Mouse (Mus musculus): ENCODE results near the gene Pomp.
A peak's percentile ranks its signal among the peaks of the same experiment; 100 is the strongest.

The Pomp gene

GRCm38 (mm10) chr5:147860449-147861261 is at the start of gene Pomp:
Gene Pomp, plus strand, starts transcription at chr5:147860461.
- DNase-seq (ENCODE audit: low spot score): peak; percentile 89

DNA sequence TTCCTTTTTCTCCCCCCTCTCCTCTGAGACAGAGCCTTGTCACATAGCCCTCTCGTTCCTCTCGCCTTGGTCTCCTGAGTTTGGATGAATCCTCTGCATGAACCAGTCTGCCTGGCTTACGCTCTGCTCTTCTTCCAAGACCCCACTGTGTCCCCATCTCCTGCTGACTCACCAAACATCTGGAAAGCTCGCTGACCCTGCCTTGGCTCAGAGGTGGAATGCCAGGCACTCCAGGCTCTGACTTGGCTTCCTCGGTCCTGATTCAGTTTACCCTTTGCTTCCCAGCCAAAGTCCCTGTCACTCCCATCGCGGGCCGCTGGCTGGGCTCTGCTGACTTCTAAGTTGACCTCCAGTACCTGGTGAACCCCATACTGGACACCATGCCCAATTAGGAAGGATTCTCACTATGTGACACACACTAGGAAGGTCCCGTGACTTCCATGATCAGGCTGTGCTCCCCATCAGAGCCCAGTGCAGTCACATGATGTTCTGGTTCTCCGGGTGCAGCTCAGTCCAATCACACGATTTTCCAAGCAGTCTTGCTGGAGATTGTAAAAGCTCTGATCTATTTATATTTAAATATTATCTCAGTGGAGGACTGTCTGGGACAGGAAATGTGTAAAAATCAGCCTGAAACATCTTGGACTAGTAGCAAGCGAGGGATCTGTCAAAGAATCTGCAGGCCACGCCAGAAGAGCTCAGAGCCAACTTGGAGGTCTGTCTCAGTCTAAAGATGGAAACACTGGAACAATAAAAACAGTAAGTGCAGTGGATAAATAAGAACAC is 47.8 kb upstream of the Pomp start:
- no peak for DNase-seq (ENCODE audit: low spot score)

- DNase-seq (ENCODE audit: low spot score): no peak
Measured at GRCm38 (mm10) chr5:147814971-147815370, 45.3 kb upstream of the Pomp start.

DNA sequence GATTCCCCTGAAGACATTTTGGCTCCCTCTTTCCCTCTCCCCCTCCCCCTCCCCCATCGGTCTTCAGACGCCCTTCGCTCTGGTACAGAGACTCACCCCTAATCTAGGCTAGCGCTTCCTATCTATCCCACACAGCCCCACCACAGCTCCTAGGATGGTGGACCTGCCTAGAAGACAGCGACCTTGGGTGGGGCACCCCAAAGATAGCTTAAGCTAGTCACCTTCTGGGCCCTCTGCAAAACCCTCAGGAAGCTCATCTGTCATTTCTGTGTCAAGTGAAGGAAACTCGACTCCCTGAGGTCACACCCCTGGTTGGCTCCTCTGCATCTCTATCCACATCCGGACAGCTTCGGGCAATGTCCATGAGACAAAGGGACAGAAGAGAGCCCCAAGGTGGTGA is 44.7 kb upstream of the Pomp start:
- DNase-seq (ENCODE audit: low spot score): no peak

DNA sequence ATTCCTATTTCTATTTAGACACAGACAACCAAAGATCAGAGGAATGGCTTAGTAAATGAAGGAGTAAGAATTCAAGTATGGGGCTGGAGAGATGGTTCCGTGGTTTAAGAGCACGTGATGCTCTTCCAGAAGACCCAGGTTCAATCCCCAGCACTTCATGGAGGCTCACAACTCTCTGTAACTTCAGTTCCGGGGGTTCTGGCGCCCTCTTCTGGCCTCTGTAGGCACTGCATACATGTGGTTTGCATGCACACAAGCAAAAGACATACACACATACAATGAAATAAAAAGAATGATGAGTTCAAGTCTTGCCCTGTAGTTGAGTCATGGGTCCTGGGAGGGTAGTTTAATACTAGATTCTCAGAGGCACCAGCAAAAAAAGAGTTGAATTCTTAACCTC is 43.8 kb upstream of the Pomp start:
- DNase-seq (ENCODE audit: low spot score): no peak

DNA sequence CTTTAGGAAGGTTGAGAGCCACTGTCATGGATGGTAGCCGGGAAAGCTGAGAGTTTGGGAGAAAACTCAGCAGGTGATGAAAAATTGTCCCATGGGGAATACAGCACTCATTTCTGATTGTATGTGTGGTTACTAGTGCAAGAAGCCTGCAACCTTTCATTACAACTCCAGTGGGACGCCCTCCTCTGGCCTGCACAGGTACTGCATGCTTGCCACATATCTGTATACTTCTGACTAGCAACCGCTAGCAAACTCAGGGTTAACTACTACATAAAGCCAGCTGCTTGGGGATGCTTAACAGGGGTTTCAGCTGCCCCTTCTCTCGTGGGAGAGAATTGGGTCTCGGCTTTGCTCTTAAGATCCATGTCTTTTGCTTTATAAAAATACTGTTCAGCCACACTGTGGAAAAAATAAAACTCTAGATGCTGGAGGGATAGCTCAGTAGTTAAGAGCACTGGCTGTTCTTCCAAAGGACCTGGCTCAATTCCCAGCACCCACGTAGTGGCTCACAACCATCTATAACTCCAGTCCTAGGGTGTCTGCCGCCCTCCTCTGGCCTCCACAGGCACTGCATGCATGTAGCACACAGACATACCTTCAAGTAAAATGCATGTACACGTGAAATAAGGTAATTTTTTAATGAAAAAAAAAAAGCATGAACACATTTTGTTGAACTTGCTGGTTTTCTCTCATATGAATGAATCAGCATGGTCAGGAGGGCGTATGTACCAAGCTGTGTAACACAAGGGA is 42.3 kb upstream of the Pomp start:
- no peak for DNase-seq (ENCODE audit: low spot score)

DNA sequence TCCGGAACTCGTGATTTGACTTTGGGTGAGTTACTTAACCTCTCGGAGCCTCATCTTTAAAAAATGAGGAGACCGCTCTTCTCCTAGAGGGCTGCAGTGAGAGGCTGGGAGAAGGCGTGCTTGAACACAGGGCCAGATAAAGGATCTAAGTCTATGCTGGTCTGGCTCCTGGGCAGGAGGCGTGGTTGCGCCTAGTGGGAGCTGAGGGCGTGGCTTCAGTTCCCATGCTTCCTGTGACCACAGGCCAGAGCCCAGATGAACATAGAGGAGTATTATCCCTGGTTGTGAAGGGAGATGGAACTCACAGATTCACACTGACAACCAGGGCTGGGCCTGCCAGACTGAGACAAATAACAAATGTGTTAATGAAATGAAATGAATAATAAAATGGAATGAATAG is 41.4 kb upstream of the Pomp start:
- DNase-seq (ENCODE audit: low spot score): no peak

DNA sequence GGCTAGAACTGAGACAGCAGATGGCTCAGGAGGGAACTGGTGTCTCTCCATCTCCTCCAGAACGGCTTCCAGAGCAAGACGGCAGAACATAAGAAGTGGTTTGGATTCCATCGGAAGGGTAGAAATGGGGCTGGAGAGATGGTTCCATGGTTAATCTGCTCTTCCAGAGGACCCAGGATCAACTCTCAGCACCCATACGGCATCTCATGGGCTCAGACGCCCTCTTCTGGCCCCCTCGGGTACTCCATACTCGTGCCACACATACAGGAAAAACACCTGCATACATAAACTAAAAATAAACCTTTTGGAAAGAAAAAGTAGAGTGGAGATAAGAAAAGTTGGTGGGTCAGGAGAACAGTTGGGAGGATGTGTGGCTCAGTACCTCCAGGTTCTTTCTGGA is 40.4 kb upstream of the Pomp start:
- no peak for DNase-seq (ENCODE audit: low spot score)

- DNase-seq (ENCODE audit: low spot score): no peak
Measured at GRCm38 (mm10) chr5:147824021-147824605, 36.1 kb upstream of the Pomp start.

GRCm38 (mm10) chr5:147825375-147825969 is 34.8 kb upstream of the Pomp start:
- no peak for DNase-seq (ENCODE audit: low spot score)

DNA sequence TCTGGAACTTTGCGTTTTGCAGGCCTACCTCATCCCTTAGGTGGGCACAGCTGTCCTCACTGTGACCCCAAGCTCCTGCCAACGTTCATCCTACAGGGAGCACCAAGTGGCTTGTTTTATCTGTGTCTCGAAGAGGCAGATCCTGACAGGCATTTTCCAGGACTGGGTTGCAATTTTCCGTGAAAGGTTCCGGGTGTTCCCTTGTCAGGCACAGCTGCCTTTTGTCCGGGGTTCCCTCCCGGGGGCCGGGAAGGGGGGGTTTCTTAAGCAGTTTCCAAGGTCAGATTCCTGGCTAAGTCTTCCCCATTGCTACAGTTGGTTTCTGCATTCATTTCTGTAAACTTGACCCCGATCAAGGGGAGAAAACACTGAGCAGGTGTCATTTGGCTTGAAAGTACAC is 34.2 kb upstream of the Pomp start:
- DNase-seq (ENCODE audit: low spot score): no peak

DNA sequence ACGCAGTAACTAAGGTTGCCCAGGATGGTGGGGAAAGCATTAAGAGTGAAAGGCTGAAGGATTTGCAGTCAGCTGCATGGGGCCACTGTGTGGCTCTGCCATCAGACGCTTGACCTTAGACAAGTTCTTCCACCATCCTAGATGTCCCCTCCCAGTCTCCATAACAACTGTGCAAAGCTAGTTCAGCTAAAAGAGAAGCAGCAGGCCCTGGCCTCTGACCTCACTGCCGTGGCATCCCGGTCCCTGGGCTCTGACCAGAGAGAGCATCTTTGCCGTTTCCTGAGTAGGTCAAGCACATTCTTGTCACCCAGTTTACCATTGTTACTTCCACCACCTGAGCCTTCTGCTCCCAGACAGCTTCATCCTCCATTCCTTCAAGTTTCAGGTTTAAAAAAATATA is 33.7 kb upstream of the Pomp start:
- no peak for DNase-seq (ENCODE audit: low spot score)

DNA sequence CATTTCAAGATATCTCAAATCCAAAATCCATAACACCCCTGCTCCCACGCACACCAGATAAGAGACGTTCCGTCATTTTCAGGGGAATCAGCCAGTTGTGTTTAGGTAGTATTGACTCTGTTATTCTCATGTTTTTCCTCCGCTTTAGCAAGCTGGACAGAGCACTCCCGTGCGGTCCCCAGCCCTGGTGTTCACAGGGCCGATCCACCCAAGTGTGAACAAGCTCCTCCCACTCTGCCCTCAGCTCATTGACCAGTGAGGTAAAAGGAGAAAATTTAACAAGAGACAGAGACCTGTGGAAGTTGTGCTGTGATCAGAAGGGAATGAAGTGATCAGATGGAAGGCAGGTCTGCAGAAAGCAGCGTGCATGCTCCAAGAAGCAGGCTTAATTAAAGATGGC is 31.4 kb upstream of the Pomp start:
- DNase-seq (ENCODE audit: low spot score): no peak

DNA sequence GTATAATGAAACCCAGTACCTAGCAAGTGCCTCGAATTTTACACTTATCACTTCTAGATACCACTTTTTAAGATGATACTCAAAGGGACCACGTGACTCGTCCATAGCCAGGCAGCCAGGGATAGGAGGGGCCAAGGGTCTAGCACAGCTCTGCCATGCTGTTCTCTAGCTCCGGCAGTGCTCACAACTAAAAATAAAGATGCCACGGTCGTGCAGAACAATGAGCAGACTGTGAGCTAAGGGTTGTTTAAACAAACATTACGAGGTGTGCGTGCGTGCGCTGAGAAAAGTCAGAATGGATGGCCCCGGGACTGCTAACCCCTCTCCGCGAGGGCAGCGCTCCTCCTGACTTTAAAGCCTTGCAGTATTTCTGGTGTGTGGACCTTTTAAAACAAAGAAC is 27.4 kb upstream of the Pomp start:
- DNase-seq (ENCODE audit: low spot score): no peak

DNA sequence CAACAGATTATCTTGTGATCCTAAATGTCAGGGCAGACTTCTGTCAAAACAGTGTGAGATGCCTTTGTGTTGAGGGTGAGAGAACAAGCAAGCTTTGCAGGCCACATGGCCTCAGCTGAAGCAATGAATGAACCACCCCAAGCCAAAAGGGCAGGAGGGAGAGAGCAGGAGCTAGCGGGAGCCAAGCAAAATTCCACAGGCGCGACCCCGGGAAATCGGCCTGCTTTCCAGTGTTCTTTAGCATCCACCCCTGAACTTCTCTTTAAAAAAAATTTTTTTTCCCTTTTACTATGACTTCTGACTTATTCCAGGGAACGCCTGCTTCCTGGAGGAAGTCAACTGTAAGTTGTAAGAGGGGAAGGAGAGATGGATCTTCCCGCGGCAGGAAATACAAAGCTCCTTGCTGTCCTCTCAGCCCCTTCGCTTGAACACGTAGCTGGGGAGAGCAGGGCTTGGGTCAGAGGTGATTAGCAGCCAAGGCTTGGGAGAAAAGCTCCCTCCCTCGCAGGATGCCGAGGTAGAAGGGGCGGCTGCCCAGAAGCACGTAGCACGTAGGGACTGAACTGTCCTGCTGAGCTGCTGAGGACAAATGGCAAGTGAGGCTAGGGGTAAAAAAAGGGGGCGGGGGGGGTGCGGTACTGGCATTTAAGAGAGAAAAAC is 25.3 kb upstream of the Pomp start:
- DNase-seq (ENCODE audit: low spot score): no peak

- no peak for DNase-seq (ENCODE audit: low spot score)
Measured at GRCm38 (mm10) chr5:147839418-147839817, 20.8 kb upstream of the Pomp start.

DNA sequence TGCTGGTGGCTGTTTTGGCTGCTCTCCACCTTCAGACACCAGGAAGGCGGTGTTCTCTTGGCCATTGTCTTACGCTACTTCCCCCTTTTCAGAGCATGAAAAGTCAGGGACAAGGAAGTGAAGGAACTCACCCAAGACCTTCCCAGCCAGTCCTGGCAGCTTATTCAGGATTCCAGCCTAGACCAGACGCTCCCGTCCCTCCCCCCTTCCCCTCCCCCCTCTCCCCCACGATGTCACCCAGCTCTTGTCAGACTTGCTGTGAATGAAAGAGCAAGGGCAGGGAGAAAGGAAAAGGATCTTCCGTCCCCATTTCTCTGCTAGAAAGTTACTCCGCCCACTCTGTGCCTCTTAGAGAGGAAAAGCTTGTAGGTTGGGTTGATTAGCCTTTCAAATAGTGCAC is 16.9 kb upstream of the Pomp start:
- DNase-seq (ENCODE audit: low spot score): no peak

DNA sequence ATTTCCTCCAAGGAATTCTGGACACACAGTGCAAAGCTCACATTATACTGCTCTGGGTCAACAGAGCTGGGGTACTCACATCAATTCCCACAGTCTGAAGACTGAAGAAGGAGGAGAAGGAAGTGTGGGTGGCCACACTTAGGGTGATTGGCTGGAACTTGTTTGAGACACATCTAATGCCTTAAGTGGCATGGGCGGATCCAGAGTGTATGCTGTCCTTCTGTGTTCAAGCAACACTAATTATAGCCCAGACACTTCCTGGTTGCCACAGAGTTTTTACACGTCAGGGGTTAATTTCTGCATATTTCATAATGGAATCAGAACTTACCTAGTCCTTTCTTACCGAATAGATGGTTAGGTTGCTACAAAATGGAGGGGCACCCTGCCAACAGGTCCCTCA is 14.9 kb upstream of the Pomp start:
- DNase-seq (ENCODE audit: low spot score): no peak

DNA sequence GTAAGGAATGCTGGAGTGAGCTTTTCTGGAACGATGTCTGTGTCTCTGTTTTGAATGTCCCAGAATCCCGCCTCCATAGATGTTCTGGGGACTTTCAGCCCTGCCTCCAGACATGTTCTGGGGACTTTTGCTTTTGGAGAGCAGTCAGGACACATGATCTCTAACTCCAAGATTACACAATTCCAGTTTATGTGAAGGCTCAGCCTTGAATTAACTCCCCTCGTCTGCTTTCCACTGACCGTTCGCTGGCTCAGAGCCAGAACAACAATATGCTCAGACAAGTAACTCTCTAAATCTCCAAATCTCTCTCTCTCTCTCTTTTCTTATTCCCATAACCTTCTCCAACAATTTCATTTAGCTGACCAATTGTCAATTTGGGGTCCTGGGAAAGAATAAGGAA is 12.9 kb upstream of the Pomp start:
- DNase-seq (ENCODE audit: low spot score): no peak

DNA sequence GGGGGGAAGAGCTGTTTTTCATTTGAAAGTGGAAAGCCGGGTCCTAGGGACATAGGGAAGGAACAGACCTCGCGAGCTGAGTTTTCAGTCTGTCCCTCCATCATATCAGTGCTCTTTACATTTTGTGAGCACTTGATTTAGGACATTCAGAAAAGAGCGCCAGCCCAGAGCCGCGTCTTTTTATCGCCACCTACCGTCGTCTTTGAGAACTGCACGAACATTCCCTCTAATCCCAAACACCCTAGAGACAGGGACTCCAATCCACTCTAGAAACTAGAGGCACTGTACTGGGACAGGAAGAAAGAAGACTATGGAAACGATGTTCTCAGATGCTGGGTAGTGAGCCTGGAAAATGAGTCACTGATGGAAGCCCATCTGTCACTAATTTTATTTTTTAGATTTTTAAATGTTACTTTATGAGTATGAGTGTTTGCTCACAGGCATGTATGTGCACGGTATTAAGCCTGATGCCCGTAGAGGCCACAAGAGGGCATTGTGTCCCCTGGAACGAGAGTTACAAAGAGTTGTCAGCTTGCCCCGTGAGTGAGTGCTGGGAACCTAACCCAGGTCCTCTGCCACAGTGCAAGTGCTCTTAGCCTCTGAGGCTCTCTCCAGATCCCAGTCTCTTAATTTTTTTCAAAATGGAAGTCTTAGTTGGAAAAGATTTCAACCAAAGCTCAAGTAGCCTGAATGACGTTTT is 11.9 kb upstream of the Pomp start:
- peak; percentile 20 for DNase-seq (ENCODE audit: low spot score)

DNA sequence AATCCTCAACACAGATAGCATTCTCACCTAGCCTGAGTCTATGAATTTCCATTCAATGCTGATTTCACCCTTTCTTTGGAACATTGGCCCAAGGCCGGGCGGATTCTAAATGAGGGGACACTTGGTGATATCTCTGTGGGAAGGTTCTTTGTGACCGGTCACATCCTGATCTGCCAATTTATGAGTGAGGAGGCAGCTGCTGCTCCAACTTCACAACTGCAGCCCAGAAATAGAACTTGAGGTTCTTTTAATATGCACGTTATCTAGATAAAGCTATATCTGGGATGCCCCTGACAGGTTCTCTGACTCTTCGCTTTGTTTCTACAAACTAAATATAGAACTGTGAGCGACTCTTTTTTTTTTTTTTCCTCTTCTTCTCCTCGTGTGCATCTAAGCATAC is 10.1 kb upstream of the Pomp start:
- no peak for DNase-seq (ENCODE audit: low spot score)
